Mouse (Mus musculus): Measurements from ENCODE around the gene Srcap. TPM values are rescaled to one million over a fixed set of nuclear protein-coding genes. Genes with fewer than 3 reads are reported as not detected.
A peak's percentile ranks its signal among the peaks of the same experiment; 100 is the strongest.
"Not testable (repeated sequence)": the region's sequence is repeated elsewhere in the genome, so short reads cannot be mapped to it uniquely, and the experiment has no call there.

Srcap gene
- polyA plus RNA-seq, 1 experiment from 2014 or later: 48.3 TPM

DNA sequence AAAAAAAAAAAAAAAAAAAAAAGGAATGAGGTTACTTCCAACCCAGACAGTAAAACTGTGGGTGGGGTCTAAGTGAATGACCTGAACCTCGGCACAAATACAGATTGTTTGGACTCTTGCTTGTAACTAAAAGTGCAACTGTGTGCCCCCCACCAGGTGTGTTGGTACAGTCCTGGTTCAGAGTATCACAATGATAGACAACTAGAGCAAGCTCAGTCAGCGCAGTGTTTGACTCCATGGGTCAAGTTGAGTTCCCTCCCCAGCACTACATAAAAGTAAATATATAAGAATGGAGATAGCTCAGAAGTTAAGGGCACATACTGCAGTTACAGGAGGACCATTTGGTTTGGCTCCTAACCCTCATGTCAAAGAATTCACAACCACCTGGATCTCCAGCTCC, 14.4 kb upstream of the Srcap start:
- WGBS: 88% methylated on average over 2 of the region's 2 CpGs
- no peak for ATAC-seq (ENCODE audit: low FRiP score)
- Histone ChIP-seq H3K27ac (replicated peaks) (no peak overlapping the region), H3K36me3 (no peaks in the 10 kb centered on the region), H3K4me1 (no peaks in the 10 kb centered on the region), H3K9ac (replicated peaks) (no peak overlapping the region), H3K4me3 (replicated peaks) (no peak overlapping the region), H3K27me3 (replicated peaks) (no peaks in the 10 kb centered on the region), H3K4me2 (no peak overlapping the region), H3K9me3 (replicated peaks) (no peaks in the 10 kb centered on the region)

DNA sequence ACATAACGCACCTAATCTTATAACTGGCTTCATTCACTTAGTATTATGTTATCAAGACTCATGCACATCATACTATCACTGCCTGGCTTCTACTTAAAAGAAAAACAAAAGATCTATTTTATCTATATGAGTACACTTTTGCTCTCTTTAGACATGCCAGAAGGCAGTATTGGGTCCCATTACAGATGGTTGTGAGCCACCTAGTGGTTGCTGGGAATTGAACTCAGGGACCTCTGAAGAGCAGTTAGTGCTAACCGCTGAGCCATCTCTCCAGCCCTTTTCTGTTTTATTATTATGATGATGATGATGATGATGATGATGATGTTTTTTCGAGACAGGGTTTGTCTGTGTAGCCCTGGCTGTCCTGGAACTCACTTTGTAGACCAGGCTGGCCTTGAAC, 13.4 kb upstream of the Srcap start:
- Histone ChIP-seq H3K27me3 (replicated peaks) (no peaks in the 10 kb centered on the region), H3K36me3 (no peaks in the 10 kb centered on the region), H3K27ac (replicated peaks) (no peak overlapping the region), H3K4me2 (no peak overlapping the region), H3K9me3 (replicated peaks) (no peaks in the 10 kb centered on the region), H3K4me3 (replicated peaks) (no peak overlapping the region), H3K4me1 (no peaks in the 10 kb centered on the region), H3K9ac (replicated peaks) (no peak overlapping the region)
- no peak for ATAC-seq (ENCODE audit: low FRiP score)
- WGBS: 40% methylated on average over 3 of the region's 3 CpGs

DNA sequence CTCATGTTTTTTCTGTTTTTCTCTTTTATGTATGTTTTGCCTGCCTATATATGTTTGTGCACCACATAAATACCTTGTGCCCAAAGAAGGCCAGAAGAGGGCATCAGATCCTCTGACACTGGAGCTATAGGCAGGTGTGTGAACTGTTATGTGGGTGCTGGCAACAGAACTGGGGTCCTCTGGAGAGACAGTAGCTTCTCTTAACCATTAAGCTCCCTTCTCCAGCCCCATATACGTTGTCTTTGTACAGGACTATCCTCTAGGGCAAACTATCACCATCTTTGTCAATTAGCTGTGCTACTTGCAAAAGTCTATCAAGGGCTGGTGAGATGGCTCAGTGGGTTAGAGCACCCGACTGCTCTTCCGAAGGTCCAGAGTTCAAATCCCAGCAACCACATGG, 3.5 kb upstream of the Srcap start:
- no peak for ATAC-seq (ENCODE audit: low FRiP score)
- no peaks in the 10 kb centered on the region for H3K27me3 ChIP-seq (replicated peaks)
- WGBS: 93% methylated on average over 3 of the region's 3 CpGs
- H3K4me2 ChIP-seq: no peak overlapping the region
- peaks cover 11% of the 10 kb centered on the region for H3K4me1 ChIP-seq
- no peaks in the 10 kb centered on the region for H3K9me3 ChIP-seq (replicated peaks)
- no peaks in the 10 kb centered on the region for H3K36me3 ChIP-seq
- no peak overlapping the region for H3K27ac ChIP-seq (replicated peaks)
- no peak overlapping the region for H3K9ac ChIP-seq (replicated peaks)
- no peak overlapping the region for H3K4me3 ChIP-seq (replicated peaks)

DNA sequence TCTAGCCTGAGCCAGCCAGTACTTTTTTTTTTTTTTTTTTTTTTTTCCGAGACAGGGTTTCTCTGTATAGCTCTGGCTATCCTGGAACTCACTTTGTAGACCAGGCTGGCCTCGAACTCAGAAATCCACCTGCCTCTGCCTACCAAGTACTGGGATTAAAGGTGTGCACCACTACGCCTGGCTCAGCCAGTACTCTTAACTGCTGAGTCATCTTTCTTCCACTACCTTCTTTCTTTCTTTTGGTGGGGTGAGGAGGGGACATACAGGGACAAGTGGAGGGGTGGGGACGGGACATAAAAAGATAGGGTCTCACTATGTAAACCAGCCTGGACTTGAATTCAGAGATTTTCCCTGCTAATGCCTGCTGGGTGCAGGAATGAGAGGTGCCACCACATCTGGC, 2.0 kb upstream of the Srcap start:
- H3K36me3 ChIP-seq; H3K27ac ChIP-seq (replicated peaks); H3K4me3 ChIP-seq (replicated peaks); H3K9me3 ChIP-seq (replicated peaks); ATAC-seq (ENCODE audit: low FRiP score); H3K4me2 ChIP-seq; H3K9ac ChIP-seq (replicated peaks); H3K27me3 ChIP-seq (replicated peaks): not testable (repeated sequence)
- peaks cover 22% of the 10 kb centered on the region for H3K4me1 ChIP-seq
- WGBS: 95% methylated on average over 3 of the region's 4 CpGs

DNA sequence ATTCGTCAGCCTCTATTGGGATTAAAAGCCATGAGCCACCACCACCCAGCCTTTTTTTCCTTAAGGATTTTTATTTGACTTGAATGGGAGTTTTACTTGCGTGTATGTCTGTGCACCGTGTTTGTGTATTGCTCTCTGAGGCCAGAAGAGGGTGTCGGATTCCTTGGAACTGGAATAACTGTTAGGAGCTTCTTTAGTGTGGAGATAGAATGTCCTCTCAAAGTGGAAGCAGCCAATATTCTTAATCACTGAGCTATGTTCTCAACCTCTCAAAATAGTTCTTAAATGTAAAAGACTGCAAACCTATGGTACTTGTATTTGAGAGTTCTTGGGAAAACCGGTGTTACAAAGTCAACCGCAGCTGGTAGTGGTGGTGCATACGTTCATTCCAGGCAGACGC, 542 bp upstream of the Srcap start:
- peaks cover 23% of the 10 kb centered on the region for H3K4me1 ChIP-seq
- H3K4me3 ChIP-seq (replicated peaks): peak overlapping the region; percentile 70
- no peaks in the 10 kb centered on the region for H3K9me3 ChIP-seq (replicated peaks)
- ATAC-seq (ENCODE audit: low FRiP score): no peak
- H3K27ac ChIP-seq (replicated peaks): peak overlapping the region; percentile 99
- H3K36me3 ChIP-seq: peaks cover 8% of the 10 kb centered on the region
- H3K27me3 ChIP-seq (replicated peaks): no peaks in the 10 kb centered on the region
- WGBS: 34% methylated on average over 8 of the region's 8 CpGs
- peak overlapping the region; percentile 65 for H3K4me2 ChIP-seq
- H3K9ac ChIP-seq (replicated peaks): 0 out of 2 replicates have a peak overlapping the region, but pooled peaks have one; percentile 79

DNA sequence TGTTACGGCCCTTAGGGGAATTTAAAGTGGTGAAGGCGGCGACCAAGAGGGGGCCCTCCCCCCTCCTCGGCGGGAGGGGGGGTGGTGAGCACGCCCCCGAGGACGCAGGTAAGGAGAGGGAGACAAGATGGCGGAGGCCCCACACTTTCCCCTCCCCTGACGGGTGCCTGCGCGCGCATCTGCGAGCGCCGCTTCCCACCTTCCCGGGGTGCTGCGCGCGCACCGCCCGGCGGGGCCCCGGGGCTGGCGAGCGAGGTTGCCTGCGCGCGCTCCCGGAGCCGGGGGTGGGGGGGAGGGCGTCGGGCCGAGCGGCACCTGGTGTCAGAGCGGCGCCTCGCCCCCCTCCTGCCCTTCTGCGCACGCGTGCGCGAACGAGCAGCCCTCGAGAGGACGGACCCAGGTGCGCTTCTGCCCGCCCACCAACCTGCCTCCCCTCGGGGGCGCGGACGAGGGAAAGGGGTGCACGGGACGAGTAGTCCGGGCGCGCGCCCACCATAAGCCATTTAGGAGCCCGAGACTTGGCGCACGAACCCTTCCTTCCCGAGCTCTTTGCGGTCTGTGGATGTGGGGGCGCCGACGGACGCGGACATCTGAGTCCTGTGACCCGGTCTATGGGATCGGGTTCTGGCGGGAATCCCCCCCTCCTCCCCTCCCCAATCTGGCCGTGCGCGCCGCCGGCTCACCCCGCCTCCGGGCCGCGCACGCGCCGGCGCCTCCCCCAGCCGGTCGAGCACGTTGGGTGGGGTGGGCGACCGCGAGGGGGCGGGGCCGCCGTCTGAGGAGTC, 640 bp downstream of the Srcap start:
- ATAC-seq (ENCODE audit: low FRiP score): peak; percentile 91
- H3K9ac ChIP-seq (replicated peaks): peak overlapping the region; percentile 79
- peak overlapping the region; percentile 99 for H3K27ac ChIP-seq (replicated peaks)
- no peaks in the 10 kb centered on the region for H3K9me3 ChIP-seq (replicated peaks)
- H3K4me1 ChIP-seq: peaks cover 23% of the 10 kb centered on the region
- peak overlapping the region; percentile 70 for H3K4me3 ChIP-seq (replicated peaks)
- under 1% methylated on average over 77 of the region's 93 CpGs for whole genome bisulfite sequencing
- H3K4me2 ChIP-seq: peak overlapping the region; percentile 65
- H3K27me3 ChIP-seq (replicated peaks): no peaks in the 10 kb centered on the region
- H3K36me3 ChIP-seq: peaks cover 19% of the 10 kb centered on the region

DNA sequence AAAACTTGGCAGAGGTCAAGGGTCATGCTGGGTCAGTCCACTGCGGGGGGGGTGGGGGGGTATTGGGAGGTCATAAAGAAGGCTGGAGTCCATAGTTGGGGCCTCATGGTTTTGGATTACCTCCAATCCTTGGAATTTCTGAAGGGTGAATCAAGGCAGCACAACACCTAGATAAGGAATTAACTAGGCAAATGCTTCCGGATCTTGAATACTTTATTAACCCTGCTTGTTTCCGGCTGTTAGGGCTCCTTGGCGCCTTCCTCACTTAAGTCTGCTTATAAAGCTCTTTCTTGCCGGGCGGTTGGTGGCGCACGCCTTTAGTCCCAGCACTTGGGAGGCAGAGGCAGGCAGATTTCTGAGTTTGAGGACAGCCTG, 1.2 kb downstream of the Srcap start:
- H3K4me1 ChIP-seq: peaks cover 23% of the 10 kb centered on the region
- H3K9me3 ChIP-seq (replicated peaks): no peaks in the 10 kb centered on the region
- H3K27me3 ChIP-seq (replicated peaks): no peaks in the 10 kb centered on the region
- H3K9ac ChIP-seq (replicated peaks): peak overlapping the region; percentile 79
- peak overlapping the region; percentile 99 for H3K27ac ChIP-seq (replicated peaks)
- H3K4me3 ChIP-seq (replicated peaks): peak overlapping the region; percentile 70
- H3K4me2 ChIP-seq: peak overlapping the region; percentile 65
- peaks cover 25% of the 10 kb centered on the region for H3K36me3 ChIP-seq
- WGBS: 33% methylated on average over 8 of the region's 8 CpGs
- ATAC-seq (ENCODE audit: low FRiP score): no peak

DNA sequence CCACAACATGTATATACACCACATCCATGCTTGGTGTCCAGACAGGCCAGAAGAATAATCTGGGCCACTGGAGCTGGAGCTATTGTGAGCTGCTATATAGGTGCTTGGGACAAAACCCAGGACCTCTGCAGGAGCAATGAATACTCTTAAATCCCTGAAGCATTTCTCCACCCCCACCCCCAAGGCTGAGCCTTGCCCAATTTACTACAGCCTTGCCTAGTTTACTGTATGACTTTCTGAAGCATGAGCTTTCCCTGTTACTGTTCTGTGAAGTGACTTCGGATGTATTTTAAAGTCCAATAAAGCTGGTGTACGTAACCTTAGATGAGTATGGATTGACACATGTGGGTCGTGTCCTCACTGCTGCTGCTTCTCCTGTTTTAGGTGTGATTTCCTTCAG, 2.0 kb downstream of the Srcap start:
- ATAC-seq (ENCODE audit: low FRiP score): no peak
- peak overlapping the region; percentile 28; the same call in 1 of the 2 replicates for H3K27ac ChIP-seq (replicated peaks)
- H3K9ac ChIP-seq (replicated peaks): no peak overlapping the region; the same call in 1 of the 2 replicates
- H3K4me2 ChIP-seq: peak overlapping the region; percentile 65
- peaks cover 23% of the 10 kb centered on the region for H3K4me1 ChIP-seq
- WGBS: 87% methylated on average over 3 of the region's 3 CpGs
- peaks cover 31% of the 10 kb centered on the region for H3K36me3 ChIP-seq
- H3K4me3 ChIP-seq (replicated peaks): peak overlapping the region; percentile 70; the same call in 1 of the 2 replicates
- H3K9me3 ChIP-seq (replicated peaks): no peaks in the 10 kb centered on the region
- no peaks in the 10 kb centered on the region for H3K27me3 ChIP-seq (replicated peaks)

DNA sequence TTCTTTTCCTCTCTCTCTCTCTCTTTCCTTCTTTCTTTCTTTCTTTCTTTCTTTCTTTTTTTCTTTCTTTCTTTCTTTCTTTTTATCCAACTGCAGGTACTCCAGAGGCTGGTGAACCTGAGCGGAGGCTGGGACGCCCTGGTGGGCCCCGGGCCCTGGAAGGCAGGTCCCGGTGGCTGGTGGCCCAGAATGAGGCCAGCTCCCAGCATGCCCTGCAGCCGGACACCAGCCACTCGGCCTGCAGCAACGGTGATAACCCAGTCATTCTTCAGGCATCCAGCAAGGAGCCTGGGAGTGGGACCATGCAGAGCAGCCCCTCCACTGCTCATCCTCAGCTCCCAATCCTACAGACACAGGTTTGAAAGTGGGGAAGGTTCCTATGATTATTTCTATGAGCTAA, 4.1 kb downstream of the Srcap start:
- ATAC-seq (ENCODE audit: low FRiP score): no peak
- Histone ChIP-seq H3K9ac (replicated peaks) (no peak overlapping the region), H3K9me3 (replicated peaks) (no peaks in the 10 kb centered on the region), H3K4me2 (no peak overlapping the region), H3K4me1 (peaks cover 23% of the 10 kb centered on the region), H3K4me3 (replicated peaks) (no peak overlapping the region), H3K27ac (replicated peaks) (no peak overlapping the region), H3K36me3 (peaks cover 46% of the 10 kb centered on the region), H3K27me3 (replicated peaks) (no peaks in the 10 kb centered on the region)
- 93% methylated on average over 7 of the region's 7 CpGs for WGBS

DNA sequence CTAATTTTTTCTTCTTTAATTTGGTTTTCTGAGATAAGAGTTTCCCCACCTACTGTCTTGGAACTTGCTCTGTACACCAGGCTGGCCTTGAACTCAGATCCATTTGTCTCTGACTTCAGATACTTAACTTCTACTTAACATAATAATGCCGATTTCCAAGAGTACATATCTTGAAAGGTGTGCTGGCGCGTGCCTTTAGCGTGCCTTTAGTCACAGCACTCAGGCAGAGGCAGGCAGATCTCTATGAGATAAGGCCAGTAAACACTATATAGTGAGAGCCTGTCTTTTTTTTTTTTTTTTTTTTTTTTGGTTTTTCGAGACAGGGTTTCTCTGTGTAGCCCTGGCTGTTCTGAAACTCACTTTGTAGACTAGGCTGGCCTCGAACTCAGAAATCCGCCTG, 4.6 kb downstream of the Srcap start:
- H3K4me2 ChIP-seq: no peak overlapping the region
- no peaks in the 10 kb centered on the region for H3K27me3 ChIP-seq (replicated peaks)
- no peak overlapping the region for H3K27ac ChIP-seq (replicated peaks)
- no peaks in the 10 kb centered on the region for H3K9me3 ChIP-seq (replicated peaks)
- 99% methylated on average over 6 of the region's 7 CpGs for WGBS
- H3K9ac ChIP-seq (replicated peaks): no peak overlapping the region
- H3K36me3 ChIP-seq: peaks cover 51% of the 10 kb centered on the region
- peaks cover 19% of the 10 kb centered on the region for H3K4me1 ChIP-seq
- no peak overlapping the region for H3K4me3 ChIP-seq (replicated peaks)
- no peak for ATAC-seq (ENCODE audit: low FRiP score)

DNA sequence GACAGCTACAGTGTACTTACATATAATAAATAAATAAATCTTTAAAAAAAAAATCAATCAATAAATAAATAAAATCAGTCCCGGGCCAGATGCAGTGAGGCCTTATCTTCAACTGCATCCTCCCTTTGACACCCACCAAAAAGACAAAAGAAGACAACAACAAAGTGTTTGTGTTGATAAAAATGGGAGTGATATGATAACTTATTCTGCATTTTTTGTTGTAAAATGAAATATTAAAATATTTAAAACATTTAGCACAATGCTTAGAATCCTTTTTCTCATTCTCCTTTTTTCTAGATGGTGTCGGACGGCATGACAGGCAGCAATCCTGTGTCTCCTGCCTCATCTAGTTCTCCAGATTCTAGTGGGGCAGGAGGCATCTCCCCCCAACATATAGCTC, 7.5 kb downstream of the Srcap start, which contains the start of gene Gm42715:
Gene Gm42715, plus strand, starts transcription at position 301 of the 400 bp plus-strand sequence.
- no peak within 1 kb of the TSS for H3K4me3 ChIP-seq (replicated peaks)
- no peak for ATAC-seq (ENCODE audit: low FRiP score)
- peaks cover 2% of the 10 kb centered on the region; the same call in 1 of the 2 replicates for H3K4me1 ChIP-seq
- H3K27me3 ChIP-seq (replicated peaks): no peaks in the 10 kb centered on the region
- H3K9me3 ChIP-seq (replicated peaks): no peaks in the 10 kb centered on the region
- no peak within 1 kb of the TSS for H3K27ac ChIP-seq (replicated peaks)
- WGBS: 98% methylated on average over 3 of the region's 3 CpGs
- peaks cover 80% of the 10 kb centered on the region for H3K36me3 ChIP-seq
- no peak within 1 kb of the TSS for H3K4me2 ChIP-seq
- H3K9ac ChIP-seq (replicated peaks): no peak within 1 kb of the TSS

DNA sequence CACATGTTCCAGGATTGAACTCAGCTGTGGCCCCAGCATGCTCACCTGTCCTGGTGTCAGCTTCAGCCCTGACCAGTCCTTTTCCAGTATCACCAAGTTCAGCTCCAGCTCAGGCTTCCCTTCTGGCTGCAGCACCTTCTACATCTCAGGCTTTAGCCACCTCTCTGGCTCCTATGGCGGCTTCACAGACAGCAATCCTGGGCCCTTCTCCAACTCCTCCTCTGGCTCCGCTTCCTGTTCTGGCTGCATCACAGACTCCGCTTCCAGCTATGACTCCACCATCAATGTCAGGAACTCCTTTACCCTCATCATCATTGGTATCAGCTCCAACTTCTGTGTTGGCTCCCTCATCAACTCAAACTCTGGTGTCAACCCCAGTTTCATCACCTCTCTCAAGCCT, 29.9 kb downstream of the Srcap start:
- Histone ChIP-seq H3K27me3 (replicated peaks) (no peaks in the 10 kb centered on the region), H3K9ac (replicated peaks) (no peak overlapping the region), H3K4me3 (replicated peaks) (no peak overlapping the region), H3K27ac (replicated peaks) (no peak overlapping the region), H3K36me3 (peaks cover 83% of the 10 kb centered on the region), H3K4me2 (no peak overlapping the region), H3K9me3 (replicated peaks) (no peaks in the 10 kb centered on the region), H3K4me1 (peaks cover 12% of the 10 kb centered on the region)
- WGBS: 100% methylated on average over 3 of the region's 3 CpGs
- no peak for ATAC-seq (ENCODE audit: low FRiP score)

All from neural tube, embryonic 15.5 days (tissue).